Mouse (Mus musculus) kidney, embryonic 14.5 days (tissue): ENCODE measurements around the gene Wdr77. TPM values are rescaled to one million over a fixed set of nuclear protein-coding genes. Genes with fewer than 3 reads are reported as not detected.
"Not testable (repeated sequence)": the region's sequence is repeated elsewhere in the genome, so short reads cannot be mapped to it uniquely, and the experiment has no call there.

ENCODE experiments used
- ATAC-seq: fragments of 200-750 bp; cut with Nextera tagmentation; 2 replicates; pipeline ENCODE4 v1.8.0; 2017; ENCODE audit warnings: moderate number of reproducible peaks, mild to moderate bottlenecking, moderate TSS enrichment, moderate library complexity; ENCODE audit not compliant: low FRiP score, low TSS enrichment
- H3K27ac ChIP-seq: fragments of 300-500 bp; sonication (generic); 2 replicates; pipeline ENCODE4 v1.5.1; 2014; ENCODE audit warnings: low read depth, mild to moderate bottlenecking, low read length, moderate library complexity, mixed read lengths
- H3K27me3 ChIP-seq: fragments of 300-500 bp; sonication (generic); 2 replicates; pipeline ENCODE4 v1.6.1; 2014; ENCODE audit warnings: mild to moderate bottlenecking, low read length; ENCODE audit not compliant: control insufficient read depth, insufficient read depth
- H3K36me3 ChIP-seq: fragments of 300-500 bp; sonication (generic); 2 replicates; pipeline ENCODE4 v1.6.1; 2014; ENCODE audit warnings: low read length, mixed read lengths; ENCODE audit not compliant: control insufficient read depth, insufficient read depth
- H3K4me1 ChIP-seq: fragments of 300-500 bp; sonication (generic); 2 replicates; pipeline ENCODE4 v1.6.1; 2014; ENCODE audit warnings: low read length, mixed read lengths; ENCODE audit not compliant: control insufficient read depth, insufficient read depth
- H3K4me2 ChIP-seq: fragments of 300-500 bp; sonication (generic); replicated peaks from 2 replicates; pipeline ENCODE4 v1.6.1; 2014; ENCODE audit warnings: low read depth, mild to moderate bottlenecking, low read length
- H3K4me3 ChIP-seq: fragments of 300-500 bp; sonication (generic); 2 replicates; pipeline ENCODE4 v1.5.1; 2014; ENCODE audit warnings: mild to moderate bottlenecking, low read length
- H3K9ac ChIP-seq: fragments of 300-500 bp; sonication (generic); 2 replicates; pipeline ENCODE4 v1.6.1; 2014; ENCODE audit warnings: low read depth, mild to moderate bottlenecking, low read length, moderate library complexity
- H3K9me3 ChIP-seq: fragments of 300-500 bp; sonication (generic); 2 replicates; pipeline ENCODE4 v1.6.1; 2016; ENCODE audit warnings: low read length; ENCODE audit not compliant: control insufficient read depth
- WGBS: fragments of 180-500 bp; shearing (Covaris S2); extraction: QIAGEN DNeasy Blood & Tissue Kit; methylation state at CpG from one replicate; pipeline ENCODE4 v1.1.7; 2014; 5-methylcytosine and 5-hydroxymethylcytosine counted together
- polyA plus RNA-seq: library from polyadenylated mRNA; unstranded; fragments of >200 nt; fragmentation: Nextera tagmentation; extraction: Ambion mirVana; gene quantifications from 2 replicates; pipeline ENCODE4 v1.2.1, GENCODE M21; 2014

The Wdr77 gene
- polyA plus RNA-seq, 1 experiment from 2014 or later: 188 TPM

GRCm38 (mm10) chr3:105971831-105972446 lies 12.8 kb downstream of the Wdr77 start:
- Histone ChIP-seq H3K4me1 (no peaks in the 10 kb centered on the region), H3K27me3 (no peaks in the 10 kb centered on the region), H3K9me3 (no peaks in the 10 kb centered on the region), H3K27ac (no peak overlapping the region), H3K4me2 (no peak overlapping the region), H3K4me3 (no peak overlapping the region), H3K36me3 (peaks cover 36% of the 10 kb centered on the region), H3K9ac (no peak overlapping the region)
- WGBS: 85% methylated on average over 5 of the region's 5 CpGs
- ATAC-seq: no peak; the same call in 1 of the 2 replicates

- Histone ChIP-seq H3K9me3 (no peaks in the 10 kb centered on the region), H3K36me3 (peaks cover 21% of the 10 kb centered on the region), H3K4me1 (no peaks in the 10 kb centered on the region), H3K4me2 (no peak within 1 kb of the TSS), H3K27ac (no peak within 1 kb of the TSS), H3K27me3 (no peaks in the 10 kb centered on the region), H3K9ac (no peak within 1 kb of the TSS), H3K4me3 (no peak within 1 kb of the TSS)
- 66% methylated on average over 3 of the region's 3 CpGs for WGBS
- no peak for ATAC-seq
Observed at GRCm38 (mm10) chr3:105973411-105973810, 14.2 kb downstream of the Wdr77 start, which contains the start of gene Ovgp1. Gene Ovgp1 (plus strand): TSS chr3:105973711.

- Histone ChIP-seq H3K36me3 (peaks cover 13% of the 10 kb centered on the region), H3K27ac (no peak overlapping the region)
- WGBS: 86% methylated on average over 2 of the region's 2 CpGs
Observed at GRCm38 (mm10) chr3:105974174-105974573, 15.0 kb downstream of the Wdr77 start.

GRCm38 (mm10) chr3:105989611-105990010 lies 30.4 kb downstream of the Wdr77 start:
- not testable (repeated sequence) for H3K4me3 ChIP-seq, H3K27me3 ChIP-seq, ATAC-seq, H3K9me3 ChIP-seq, H3K27ac ChIP-seq, H3K36me3 ChIP-seq, H3K4me2 ChIP-seq, H3K9ac ChIP-seq, H3K4me1 ChIP-seq
- WGBS: 65% methylated on average over 5 of the region's 5 CpGs

More at GRCm38 (mm10) chr3:105974174-105974573, 15.0 kb downstream of the Wdr77 start:
- Histone ChIP-seq H3K9ac (no peak overlapping the region), H3K4me1 (no peaks in the 10 kb centered on the region), H3K4me3 (no peak overlapping the region), H3K27me3 (no peaks in the 10 kb centered on the region), H3K9me3 (no peaks in the 10 kb centered on the region), H3K4me2 (no peak overlapping the region)
- no peak for ATAC-seq

- no peaks in the 10 kb centered on the region for H3K4me1 ChIP-seq
- no peak overlapping the region for H3K27ac ChIP-seq
- H3K4me3 ChIP-seq: no peak overlapping the region
- H3K27me3 ChIP-seq: no peaks in the 10 kb centered on the region
- no peak for ATAC-seq
- H3K9ac ChIP-seq: no peak overlapping the region
- WGBS: 32% methylated on average over 4 of the region's 4 CpGs
- no peaks in the 10 kb centered on the region for H3K9me3 ChIP-seq
- no peaks in the 10 kb centered on the region for H3K36me3 ChIP-seq
- no peak overlapping the region for H3K4me2 ChIP-seq
Observed at GRCm38 (mm10) chr3:105991653-105992283, 32.6 kb downstream of the Wdr77 start.

GRCm38 (mm10) chr3:105994730-105995129 lies 35.6 kb downstream of the Wdr77 start:
- WGBS: 35% methylated on average over 2 of the region's 2 CpGs
- no peaks in the 10 kb centered on the region for H3K9me3 ChIP-seq
- no peaks in the 10 kb centered on the region for H3K27me3 ChIP-seq
- H3K4me1 ChIP-seq: no peaks in the 10 kb centered on the region
- no peak overlapping the region for H3K9ac ChIP-seq
- no peak overlapping the region for H3K4me2 ChIP-seq
- no peak overlapping the region for H3K27ac ChIP-seq
- ATAC-seq: no peak
- no peak overlapping the region for H3K4me3 ChIP-seq
- H3K36me3 ChIP-seq: no peaks in the 10 kb centered on the region

- Histone ChIP-seq H3K4me2 (peak overlapping the region; percentile 30), H3K9me3 (no peaks in the 10 kb centered on the region), H3K27ac (no peak overlapping the region), H3K4me3 (no peak overlapping the region), H3K36me3 (no peaks in the 10 kb centered on the region), H3K9ac (no peak overlapping the region), H3K4me1 (no peaks in the 10 kb centered on the region), H3K27me3 (no peaks in the 10 kb centered on the region)
- ATAC-seq: peak; percentile 62
- 18% methylated on average over 11 of the region's 11 CpGs for WGBS
Observed at GRCm38 (mm10) chr3:106000707-106001375, 41.7 kb downstream of the Wdr77 start.

- Histone ChIP-seq H3K27ac (no peak overlapping the region), H3K4me3 (no peak overlapping the region), H3K9me3 (no peaks in the 10 kb centered on the region), H3K9ac (no peak overlapping the region), H3K27me3 (no peaks in the 10 kb centered on the region), H3K4me1 (no peaks in the 10 kb centered on the region), H3K36me3 (no peaks in the 10 kb centered on the region), H3K4me2 (peak overlapping the region; percentile 30)
- 23% methylated on average over 17 of the region's 17 CpGs for WGBS
- ATAC-seq: peak; percentile 99
Observed at GRCm38 (mm10) chr3:106001416-106002370, 42.5 kb downstream of the Wdr77 start.
